Mouse (Mus musculus) regulatory T cell (primary cell): ENCODE data around the gene Fzd1.

ENCODE experiments used
- in situ Hi-C: fragments of 300-600 bp; cut with MboI, MseI; formaldehyde crosslinking; loops from one replicate; pipeline ENCODE4 v1.15.1; 2025; ENCODE audit warnings: high pct_unique_total_duplicates

Fzd1 gene

DNA sequence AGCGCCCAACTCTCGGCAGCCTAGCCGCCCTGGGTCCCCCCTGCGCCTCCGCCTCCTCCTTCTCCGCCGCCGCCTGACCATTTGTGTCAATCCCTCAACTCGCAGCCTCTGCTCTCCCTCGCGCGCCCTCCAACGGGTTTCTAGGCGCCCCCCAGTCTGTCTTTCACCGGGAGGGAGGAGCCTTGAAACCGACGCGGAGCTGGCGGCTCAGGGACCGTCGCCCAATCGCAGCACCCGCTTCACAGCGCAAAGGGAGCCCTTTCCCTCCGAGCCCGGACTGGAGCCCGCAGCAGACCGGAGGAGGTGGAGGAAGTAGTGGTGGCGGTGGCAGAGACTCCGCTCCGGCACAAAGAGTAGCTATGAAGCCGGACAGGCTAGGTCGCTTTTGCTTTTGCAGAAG, at the start of gene Fzd1:
Gene Fzd1 (minus strand): TSS at position 134 of the 400 bp plus-strand sequence.
- in situ Hi-C loops: no loop called here

DNA sequence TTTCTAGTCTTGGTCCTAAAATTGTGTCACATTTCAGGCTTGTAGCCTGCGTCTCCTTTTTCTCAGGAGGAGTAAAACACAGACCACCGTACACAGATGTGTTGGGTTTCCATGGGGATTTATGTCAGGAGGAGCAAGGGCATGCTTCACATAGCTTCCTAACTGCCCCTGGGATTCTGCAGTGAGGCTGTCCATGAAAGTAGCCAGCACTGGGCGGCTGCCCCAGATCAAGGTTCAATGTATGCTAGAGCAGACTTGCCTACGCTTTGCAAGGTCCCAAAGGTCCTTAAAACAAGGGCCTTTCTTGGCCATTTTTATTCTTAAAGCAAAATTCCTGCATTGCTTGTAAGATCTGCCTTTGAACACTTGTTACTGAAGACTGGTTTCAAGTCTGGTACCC, 47.4 kb upstream of the Fzd1 start:
- in situ Hi-C loops: no loop called here

DNA sequence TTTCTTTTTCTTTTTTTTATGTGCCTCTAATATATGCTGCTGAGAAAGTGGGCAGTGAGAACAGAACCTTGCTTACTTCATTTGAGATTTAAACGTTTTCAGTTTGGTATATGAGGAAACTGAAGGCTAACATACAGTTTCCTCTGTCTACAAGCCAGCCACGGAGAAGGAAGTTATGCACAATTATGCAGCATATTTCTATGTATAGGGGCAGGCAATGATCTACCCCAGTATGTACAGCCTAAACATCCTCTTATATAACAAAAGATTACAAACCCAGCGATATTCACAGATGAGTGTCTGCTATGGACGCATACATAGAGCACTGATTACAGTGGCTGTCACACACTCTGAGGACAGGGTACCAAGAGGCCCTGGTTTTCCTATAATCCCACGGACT, 45.9 kb upstream of the Fzd1 start:
- in situ Hi-C loops: no loop called here

DNA sequence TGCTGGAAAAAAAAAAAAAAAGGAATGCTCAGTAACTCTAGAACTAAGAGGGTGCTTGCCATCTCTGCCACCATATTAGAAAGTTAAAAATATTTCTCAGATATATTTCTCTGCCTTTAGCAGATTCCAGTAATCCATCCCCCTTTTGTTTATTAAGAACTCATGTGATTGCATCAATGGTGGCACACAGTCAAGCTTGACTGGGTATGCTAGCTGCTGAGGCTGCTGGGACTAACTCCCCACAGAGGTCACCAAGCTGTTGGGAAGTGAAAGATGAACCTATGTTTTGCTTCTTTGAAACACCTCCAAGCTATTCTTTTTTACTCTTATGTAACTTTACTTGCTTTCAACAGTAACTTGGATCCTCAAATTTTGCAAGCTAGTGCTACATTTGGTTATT, 44.1 kb upstream of the Fzd1 start:
- in situ Hi-C loops: no loop called here

DNA sequence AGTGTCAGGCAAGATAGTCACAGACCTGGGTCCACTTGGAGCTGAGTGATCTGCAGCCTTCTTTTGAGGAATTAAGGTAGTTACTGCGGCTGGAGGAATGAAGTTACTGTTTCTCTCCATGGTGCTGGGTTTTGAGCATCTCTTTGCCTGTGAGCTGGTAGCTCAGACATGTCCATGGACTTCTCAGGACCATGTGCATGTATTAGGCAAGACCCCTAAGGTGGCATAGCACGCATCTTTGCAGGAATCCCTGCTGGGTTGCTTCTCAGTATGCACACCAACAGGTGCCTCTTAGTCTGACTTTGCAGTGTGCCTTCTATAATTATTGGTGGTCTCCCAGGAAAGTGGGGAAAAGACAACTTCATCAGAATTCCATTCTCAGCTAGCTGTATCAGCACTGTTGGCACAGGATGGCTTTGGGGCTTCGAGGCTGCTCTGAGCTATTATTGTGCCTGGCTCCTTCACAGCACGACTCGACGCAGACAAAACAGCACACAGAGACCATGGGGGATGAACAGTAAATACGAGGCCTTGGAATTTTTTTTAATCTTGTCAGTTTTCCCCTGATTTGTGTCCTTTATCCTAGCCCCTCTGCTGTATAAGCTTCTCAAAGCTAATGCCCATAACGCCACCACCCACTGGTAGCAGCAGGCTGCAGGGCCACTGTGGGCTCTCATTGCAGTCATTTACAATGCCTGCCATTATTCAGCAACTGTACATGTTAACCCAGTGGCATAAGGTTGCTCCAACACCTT, 43.4 kb upstream of the Fzd1 start:
- in situ Hi-C loops: no loop called here

DNA sequence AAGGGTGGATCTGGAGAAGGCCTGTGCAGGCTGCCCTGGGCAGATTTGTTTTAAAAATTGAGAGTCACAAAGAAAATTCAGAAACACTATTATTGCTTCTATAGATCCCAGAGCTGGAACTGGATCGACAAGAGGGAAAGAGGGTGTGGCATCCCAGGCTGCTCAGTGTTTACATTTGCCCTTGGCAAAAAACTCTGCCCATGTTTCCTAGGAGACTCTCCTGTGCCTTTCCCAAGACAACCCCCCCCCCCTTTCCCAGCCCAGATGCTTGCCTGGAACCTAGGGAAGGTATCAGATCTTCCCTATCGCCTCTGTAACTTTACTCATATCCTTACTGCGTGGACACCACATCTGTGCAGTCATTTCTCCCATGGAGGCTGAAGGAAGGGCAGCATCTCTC, 33.4 kb upstream of the Fzd1 start:
- in situ Hi-C loops: no loop called here

DNA sequence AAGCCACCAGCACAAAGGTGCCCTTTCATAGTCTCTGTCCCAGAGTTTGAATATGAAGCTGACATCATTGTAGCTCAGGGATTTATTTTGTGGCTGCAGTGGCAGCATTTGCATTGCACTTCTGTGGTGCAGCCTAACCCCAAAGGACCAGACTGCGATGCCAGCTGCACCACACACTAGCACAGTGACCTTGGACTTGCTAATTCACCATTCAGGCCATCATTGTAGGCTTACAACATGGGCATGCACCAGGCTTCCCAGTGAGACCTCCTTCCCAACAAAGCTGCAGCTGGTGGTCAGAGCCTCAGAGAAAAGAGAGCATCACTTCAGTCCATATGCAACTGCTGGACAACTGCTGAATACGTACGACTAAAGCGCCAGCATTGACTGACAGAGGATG, 32.4 kb upstream of the Fzd1 start:
- in situ Hi-C loops: no loop called here

DNA sequence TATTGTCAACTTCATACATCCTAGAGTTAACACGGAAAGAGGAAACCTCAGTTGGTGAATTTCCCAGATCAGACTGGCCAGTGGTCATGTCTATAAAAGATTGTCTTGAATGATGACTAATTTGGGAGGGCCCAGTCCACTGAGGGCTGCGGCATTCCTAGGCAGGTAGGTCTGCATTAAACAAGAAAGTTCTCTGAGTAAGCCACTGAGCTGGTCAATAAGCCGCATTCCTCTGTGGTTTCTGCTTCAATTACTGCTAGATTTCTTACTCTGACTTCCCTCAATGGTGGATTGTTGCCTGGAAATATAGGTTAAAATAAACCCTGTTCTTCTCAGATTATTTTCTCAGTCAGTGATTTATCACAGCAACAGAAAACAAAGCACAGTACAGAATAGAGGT, 30.6 kb upstream of the Fzd1 start:
- in situ Hi-C loops: no loop called here

DNA sequence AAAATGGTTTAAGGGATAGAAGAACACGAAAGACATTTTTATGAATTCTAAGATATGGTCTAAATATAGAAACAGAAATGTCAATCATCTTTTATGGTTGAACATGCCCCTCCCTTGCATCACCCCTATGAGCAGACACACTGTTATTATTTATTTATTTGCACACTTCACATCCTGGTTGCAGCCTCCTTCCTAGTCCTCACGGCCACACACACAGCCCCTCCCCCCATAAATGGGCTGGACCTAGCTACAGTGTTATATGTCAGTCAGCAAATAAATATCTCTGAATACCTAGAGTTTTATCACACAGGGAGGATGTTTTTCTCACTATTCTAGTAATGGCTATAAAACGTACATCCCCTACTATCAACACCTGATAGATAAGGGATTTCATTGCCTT, 29.0 kb upstream of the Fzd1 start:
- in situ Hi-C loops: no loop called here

DNA sequence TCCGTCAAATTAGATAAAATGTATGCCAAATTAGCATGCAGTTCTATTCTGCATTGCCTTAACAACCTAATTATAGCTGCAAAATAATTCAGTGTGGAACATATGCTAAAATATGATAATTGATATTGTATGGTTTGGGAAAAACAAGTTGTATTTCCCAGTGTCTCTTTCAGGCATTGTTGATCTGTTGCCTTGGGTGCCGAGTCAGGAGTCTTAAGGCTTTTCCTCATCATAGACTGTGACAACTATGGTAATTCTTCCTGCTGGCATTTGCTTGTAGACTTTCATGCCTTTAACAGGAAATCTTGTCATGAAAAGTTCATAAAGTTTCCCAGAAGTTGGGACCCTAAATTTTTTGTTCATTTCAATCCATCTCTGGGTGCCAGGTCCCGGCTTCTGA, 20.4 kb upstream of the Fzd1 start:
- in situ Hi-C loops: no loop called here

DNA sequence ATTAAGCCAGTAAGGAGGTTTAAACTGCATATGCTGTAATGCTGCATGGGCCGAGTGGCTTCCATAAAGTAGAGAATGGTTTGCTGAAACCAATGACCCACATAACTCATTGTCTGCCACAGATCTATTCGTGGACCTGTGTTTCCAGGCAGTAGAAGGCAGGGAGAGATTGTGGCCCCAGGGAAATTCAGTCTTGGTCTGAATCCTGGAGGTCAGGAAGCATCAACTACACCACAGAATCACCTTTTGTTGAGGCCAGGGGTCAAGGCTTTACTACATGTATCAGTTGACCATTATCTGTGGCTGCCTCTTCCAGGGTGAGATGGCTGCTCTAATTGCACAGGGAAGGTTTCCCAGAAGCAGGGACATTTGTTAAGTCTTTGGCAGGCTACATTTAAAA, 18.7 kb upstream of the Fzd1 start:
- in situ Hi-C loops: no loop called here

DNA sequence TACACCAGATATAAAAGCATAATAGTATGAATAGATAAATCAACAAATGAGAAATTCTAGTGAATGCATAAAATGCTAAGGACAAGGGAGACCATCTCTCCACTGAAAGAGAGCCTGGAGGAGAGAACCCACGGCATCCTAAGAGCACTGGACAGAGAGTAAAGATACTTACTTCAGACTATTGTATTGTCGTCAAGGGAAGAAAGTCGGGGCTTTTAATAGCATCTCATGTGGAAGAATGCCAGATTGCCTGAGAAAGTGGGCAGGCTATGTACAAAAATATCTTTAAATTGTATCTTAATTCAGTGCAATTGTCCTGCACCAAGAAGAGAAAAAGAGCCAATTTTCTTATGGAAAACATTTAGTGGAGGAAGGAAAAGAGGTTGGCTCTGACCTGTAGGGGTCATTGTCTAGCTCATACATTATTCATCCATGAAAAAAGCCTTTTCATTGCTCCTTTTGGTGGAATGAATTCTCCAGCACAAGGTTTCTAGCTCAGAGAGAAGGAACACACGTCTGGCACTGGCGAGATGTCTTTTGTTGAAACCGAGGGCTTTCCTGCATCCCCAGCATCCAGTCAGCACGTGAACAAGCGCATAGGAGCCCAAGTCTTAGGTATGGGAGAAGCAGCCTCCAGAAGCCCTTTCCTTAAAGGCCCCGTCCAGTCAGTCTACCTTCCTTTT, 15.4 kb upstream of the Fzd1 start:
- in situ Hi-C loops: no loop called here

DNA sequence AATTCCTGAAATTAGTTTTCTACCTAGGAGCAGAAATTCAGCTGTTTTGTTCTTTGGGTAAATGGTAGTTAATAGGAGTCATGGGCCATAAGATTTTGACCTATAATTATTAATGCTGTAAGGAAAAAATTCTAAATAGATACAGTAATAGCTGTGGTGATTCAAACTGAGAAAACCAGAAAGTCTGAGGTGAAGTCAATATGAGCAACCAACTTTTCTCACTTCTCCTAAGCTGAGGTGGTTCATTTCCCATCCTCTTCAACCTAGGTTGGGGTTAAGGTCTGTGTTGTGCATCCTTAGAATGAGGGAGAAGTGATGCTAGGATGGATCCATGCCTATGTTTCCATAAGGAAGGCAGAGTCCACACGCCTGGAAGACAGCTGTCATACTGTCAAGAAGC, 12.8 kb upstream of the Fzd1 start:
- in situ Hi-C loops: no loop called here

DNA sequence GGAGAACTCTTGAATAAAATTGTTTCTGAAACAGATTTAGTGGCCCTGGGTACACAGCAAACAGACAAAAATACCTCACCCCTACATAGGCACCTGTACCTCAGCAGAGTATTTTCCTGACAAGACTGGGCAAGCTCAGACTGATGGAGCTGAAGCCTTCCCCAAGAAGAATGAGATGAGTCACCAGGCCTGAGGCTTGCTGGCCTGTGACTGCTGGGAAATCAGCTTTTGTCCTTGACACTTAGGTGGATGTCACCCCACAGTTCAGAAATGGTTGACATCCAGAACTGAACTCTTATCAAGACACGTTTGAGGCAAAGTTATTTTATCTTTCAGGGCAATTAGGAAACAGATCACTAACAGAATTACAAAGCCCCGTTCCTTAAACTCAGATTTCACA, 10.1 kb upstream of the Fzd1 start:
- in situ Hi-C loops: no loop called here

DNA sequence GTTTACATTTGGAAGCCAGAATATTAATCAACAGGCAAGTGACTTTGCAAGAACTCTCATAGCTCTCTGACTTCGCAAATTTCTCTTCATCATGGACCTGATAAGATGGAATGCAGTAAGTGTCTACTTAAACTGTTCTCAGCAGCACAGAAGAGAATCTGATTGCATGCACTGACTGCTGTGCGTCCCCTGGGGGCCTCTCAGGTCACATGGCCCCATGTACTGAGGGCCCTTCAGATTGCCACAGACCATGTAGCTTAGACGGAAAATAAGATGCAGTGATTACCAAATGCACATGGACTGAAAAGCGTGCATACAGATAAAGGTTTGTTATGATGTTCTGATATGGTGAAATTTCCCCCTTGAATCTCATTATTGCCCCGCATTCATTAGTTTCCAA, 8.9 kb upstream of the Fzd1 start:
- in situ Hi-C loops: no loop called here

DNA sequence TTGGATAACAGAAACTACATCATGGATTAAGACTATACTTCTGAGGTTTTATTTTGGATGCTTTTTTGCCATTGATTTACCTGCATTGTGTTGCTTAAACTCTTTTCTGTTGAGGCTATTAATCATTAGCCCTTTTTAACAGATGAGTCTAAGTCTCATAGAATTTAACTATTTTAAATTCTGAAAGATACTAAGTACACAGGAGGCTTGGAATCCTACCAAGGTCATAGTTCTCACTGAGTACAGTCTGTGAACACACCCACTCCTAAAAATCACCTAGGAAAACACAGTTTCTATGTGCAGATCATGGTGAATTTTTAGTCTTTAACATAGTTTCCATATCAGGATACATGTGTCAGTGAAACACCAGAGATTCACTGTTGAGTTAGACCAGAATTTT, 4.1 kb upstream of the Fzd1 start:
- in situ Hi-C loops: loop anchor here (5.0 kb wide), 1 partner anchor 60 kb away; no protein-coding TSS in a partner anchor

DNA sequence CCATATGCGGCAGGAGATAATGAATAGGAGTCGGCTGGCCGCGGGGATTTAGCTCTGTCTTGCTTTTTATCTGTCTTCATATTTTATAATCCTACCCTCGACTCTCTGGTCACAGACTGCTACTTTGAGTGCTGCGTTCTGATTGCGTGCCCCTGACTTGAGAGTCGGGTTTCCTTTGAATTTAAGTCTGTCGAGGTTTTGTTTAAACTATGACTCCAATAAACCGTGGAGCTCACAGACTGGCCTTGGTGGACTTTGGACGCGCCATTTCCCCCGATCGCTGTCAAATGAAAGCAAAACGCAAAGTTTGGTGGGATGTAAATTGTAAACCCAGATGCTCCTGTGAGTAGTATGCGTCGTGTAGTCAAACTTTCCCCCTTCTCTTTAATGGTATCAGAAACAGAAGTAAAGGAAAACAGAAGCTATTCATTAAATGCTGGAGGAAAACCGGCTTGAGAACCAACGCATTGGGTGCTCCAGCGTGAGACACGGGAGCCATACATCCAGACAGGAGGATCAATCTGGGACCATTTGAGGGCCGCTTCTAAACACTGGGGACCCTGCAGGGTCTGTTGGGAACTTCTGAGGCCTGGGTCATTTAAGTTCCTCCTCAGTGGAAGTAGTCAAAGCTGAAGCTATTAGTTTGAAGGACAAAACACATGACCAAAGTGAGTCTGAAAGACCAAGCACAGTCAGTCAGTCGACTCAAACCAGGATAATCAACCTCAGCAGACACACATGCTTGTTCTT, 671 bp upstream of the Fzd1 start:
- in situ Hi-C loops: no loop called here

DNA sequence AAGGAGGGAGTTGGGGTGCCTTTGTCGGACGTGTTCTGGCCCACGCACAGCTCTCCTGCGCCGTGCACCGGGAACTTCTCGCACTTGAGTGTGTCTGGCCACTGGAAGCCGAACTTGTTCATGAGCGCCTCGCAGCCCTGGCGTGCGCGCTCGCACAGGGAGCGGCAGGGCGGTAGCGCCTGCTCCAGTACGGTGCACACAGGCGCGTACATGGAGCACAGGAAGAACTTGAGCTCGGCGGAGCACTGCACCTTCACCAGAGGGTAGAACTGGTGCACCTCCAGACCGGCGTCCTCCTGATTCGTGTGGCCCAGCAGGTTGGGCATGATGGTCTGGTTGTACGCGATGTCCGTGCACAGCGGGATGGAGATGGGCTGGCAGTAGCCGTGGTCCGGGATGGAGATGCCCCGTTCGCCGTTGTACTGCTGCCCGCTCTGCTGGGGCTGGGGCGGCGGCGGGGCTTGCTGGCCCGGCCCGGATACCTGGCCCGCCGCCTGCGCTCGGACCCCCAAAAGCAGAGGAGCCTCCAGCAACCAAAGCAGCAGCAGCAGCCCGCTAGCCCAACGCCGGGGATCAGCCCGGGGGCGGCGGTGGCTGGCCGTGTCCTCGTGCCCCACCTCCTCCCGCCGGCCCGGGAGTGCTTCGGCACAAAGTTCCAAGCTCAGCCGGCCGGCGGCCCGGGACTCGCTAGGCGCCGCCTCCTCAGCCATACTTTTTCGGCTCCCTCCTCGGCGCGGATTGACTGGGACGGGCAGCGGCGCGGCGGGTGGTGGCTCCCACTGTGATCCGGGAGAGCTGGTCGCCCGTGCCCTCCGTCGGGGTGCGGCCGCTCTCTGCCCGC, 744 bp downstream of the Fzd1 start:
- in situ Hi-C loops: no loop called here

DNA sequence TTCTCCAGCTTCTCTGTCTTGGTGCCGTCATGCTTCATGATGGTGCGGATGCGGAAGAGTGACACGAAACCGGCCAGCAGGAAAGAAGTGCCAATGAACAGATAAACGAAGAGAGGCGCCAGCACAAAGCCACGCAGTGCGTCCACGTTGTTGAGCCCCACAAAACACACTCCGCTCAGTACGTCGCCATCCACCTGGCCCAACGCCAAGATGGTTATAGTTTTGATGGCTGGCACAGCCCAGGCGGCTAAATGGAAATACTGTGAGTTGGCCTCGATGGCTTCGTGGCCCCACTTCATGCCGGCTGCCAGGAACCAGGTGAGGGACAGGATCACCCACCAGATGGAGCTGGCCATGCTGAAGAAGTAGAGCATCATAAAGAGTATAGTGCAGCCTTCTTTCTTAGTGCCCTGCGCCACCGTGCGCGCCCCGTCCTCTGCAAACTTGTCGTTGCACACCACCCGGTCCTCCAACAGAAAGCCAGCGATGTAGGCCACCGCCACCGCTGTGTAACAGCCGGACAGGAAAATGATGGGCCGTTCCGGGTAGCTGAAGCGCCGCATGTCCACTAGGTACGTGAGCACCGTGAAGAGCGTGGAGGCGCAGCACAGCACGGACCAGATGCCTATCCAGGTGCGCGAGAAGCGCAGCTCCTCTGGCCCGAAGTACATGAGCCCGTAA, 1.7 kb downstream of the Fzd1 start:
- in situ Hi-C loops: no loop called here

DNA sequence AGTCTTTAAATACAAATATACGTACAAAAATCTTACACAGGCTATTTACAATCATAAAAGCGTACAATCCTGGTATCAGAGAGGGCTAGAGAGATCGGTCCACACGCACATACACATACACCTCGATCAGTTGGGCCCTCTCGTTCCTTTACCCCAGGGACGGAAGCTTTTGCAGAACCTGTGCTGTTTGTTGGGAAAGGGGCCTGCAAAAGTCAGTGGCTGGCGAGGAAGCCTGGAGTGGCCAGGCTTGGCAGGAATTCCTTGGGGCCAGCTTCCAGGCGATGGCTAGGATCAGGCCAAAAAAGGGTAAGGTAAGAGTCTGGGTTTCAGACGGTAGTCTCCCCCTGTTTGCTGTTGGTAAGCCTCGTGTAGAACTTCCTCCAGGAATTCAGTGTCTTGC, 2.5 kb downstream of the Fzd1 start:
- in situ Hi-C loops: no loop called here

DNA sequence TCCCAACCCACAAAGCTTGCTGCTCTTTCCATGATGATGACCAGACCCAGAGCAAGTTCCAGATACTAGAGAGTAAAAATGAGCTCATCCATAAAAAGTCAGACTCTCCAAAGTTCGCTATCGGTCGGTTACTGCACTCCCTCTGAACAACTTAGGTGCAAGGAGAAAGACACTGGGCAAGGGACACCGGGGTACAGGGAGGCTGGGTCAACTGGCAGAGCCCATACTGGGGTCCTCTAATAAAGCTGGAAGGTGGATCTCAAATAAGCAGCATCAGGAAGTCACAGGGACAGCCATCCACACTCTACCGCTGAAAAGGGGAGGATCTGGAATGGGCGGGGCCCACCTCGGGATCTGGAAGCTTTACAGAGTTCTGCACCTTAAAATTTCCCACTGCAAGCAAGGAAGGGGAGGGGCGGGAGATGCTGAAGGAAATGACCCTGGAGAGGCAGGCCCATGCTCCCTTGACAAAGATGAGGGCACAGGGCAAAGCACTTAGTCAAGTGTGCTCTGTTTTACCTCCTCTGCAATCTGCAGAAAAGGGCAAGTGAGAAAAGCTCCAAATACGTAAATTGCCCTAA, 3.0 kb downstream of the Fzd1 start:
- in situ Hi-C loops: no loop called here
